Mouse (Mus musculus) frontal cortex, postnatal 10 days (tissue): ENCODE data around the gene Rbfox1.

ENCODE experiments used
- DNase-seq, 2 experiments: peaks; one replicate each; pipeline ENCODE4 v3.0.0; 2022; ENCODE audit warnings: low spot score in 2 of 2, mixed read lengths in 1 of 2

The Rbfox1 gene

DNA sequence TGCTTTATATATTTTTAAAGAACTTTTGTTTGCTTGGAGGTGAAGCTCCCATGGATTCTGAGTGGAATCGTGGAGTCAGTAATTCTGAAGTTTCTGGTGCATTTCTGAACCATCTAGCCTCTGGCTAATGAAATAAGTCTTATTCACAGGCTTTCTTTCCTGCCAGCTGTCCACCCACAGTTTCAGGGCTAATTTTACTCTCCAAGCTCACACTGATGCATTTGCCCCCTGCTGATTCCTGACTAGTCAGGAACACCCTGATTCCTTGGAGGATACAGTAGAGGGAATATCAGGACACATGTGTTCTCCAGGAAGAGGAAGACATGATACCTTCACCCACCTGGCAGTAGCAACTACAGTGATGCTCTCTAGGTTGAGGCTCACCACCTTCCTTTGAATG lies 763.6 kb downstream of the Rbfox1 start:
- DNase-seq: peak in 1 of 2 experiments; percentile 17

DNA sequence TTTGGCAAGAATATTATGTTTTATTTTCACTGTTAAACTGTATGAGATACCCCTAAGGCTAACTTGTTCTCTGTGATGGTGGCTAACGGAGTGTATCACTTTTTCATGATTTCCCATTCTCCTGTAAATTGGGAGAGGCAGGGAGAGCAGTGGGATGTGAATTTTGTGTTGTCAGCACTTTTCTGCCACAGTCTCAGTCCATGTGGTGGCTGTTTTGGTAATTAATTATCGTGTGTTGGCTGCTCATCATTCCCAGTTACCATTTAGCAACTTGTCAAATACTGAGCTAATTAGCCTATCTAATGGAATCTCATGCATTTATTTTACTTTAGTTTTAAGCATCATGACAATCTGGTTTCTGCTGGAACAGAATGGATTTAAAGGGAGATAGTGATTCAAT lies 773.4 kb downstream of the Rbfox1 start:
- DNase-seq: no peak

DNA sequence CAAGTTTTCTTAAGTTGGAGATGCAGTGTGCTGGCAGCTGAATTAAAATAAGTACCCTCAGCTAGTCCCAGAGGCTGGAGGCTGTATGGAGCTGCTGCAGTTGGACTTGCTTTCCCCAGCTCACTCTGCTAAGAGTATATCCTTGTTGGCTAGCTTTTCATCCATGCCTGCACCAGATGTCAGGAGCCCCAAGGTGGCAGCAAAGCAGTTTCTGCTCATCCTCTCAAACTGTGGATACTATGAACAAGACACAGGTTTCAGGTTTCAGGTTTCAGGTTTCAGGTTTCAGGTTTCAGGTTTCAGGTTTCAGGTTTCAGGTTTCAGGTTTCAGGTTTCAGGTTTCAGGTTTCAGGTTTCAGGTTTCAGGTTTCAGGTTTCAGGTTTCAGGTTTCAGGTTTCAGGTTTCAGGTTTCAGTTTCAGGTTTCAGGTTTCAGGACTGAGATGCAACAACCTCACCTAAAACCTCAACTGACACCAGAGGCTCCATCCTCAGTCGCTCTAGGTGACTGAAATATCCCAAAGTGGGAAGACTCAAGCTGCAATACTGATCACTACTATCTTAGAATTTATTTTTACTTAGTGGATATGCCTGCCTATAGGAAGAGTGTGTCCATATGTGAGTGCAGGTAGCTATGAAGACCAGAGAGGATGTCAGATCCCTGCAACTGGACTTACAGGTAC lies 801.1 kb downstream of the Rbfox1 start:
- DNase-seq: no peak

DNA sequence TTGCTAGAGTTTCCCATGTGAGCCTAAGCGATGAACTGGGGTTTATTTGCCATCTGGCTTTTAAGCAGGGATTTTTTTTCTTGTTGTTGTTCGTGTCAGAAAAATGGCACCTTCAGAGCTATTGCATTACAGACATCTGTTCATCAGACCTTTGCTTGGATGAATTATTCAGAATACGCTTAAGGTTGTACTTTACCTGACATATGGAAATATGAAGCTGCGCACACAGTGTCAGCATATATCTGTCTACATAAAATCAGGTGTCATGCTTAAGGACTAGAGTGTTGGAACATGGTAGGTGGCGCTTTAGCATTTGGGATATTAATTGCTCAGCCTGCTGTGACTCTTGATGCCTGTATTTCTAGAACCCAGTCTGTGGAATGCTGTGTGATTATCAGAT lies 819.7 kb downstream of the Rbfox1 start:
- no peak for DNase-seq

DNA sequence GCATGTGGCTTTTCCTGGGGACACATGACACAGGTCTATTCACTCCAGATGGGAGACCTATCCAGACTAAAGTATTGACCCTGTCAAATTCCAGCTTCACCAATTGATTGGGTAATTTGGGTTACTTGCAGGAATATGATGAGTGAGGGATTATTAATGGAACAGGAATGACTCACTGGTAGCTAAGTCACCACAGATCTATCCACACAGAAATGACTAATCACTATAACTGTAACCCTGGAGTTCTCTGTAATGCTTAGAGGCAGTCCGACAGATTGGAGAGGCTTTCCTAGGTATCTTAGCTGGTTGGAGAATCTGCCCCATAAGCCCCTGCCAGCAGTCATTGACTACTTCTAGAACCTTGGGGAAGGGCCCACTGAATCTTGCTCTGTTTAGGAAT lies 827.2 kb downstream of the Rbfox1 start:
- DNase-seq: no peak

DNA sequence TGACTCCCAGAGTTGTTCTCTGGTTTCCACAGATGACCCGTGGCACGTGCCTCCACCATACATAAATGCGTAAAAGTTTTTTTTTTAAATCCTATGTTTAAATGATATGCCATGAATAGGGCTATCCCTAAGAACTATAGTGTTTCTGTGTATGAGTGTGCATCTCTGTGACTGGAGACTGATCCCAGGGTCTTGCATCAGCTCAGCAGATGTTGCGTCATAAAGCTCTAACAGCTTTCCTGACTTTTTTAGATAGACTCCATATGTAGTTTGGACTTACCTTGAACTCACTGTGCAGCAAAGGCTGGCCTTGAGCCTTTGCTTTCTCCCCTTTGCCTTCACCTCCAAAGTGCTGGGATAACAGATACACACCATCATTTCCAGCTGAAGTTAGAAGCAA lies 830.1 kb downstream of the Rbfox1 start:
- DNase-seq: no peak

DNA sequence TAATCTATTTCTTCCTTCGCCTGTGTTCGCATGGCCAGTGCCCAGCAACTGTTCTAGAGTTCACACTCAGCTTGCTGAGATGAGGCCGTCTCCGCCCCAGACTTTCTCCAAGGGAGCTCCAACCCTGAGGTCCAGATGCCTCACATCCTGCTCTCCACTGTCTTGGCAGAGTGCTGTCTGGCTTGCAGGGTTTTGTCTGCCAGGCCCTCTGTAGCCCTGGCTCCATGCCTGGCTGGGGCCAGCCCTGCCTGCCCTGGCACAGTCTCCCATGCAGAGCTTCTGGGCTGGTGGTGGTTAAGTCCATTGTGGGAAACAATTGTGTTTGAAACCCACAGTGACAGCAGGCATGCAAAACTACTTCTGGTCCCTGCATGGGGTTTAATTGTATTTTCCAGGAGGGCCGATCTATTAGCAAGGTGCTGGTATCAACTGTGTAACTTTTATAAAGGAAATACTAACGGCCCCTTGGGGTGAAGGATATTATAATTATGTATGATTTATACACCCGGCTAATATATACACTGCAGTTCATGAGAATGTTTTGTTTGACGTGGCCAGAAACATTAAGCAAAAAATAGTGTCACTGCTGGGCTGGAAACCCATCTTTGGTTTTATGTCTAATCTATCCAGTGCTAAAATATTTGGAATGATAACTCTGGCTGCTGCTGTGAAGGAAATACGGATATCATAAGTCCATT lies 831.2 kb downstream of the Rbfox1 start:
- peak; percentile 31 to 32 for DNase-seq

DNA sequence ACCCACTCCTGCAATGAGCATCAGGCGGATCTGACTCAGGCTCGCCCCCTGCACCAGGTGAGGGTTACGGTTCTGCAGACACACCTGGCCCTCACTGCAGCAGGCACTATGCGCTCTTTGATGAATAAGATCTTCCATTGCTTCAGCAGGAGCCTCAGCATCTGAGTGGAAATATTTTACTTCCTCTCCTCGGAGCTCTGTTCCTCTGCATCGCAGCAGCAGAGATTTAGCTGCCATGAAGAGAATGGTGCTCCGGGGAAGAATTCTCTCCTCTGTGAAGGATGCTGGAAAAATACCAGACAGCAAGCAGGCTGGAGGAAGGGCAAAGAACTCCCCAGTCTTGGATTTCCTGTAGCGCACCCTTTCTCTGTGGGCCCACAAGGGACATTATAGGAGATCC lies 833.9 kb downstream of the Rbfox1 start:
- no peak for DNase-seq

DNA sequence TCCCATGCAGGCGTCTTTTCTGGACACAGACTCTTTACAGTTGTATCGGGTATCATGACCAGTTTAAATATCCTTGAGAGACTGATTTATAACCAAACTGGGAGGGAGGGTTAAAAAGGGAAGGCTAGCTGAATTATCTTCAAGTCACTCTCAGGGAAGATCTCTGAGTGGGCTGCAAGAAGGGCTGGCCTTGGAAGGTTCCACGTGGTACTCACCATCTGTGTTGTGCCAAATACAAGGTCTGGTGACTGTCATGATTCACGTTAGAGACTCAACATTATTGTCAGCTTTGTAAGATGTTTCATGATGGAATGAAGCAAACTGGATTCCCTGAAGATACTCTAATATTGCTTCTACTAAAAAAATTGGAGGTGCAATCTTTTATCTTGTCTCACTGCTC lies 847.5 kb downstream of the Rbfox1 start:
- DNase-seq: no peak

DNA sequence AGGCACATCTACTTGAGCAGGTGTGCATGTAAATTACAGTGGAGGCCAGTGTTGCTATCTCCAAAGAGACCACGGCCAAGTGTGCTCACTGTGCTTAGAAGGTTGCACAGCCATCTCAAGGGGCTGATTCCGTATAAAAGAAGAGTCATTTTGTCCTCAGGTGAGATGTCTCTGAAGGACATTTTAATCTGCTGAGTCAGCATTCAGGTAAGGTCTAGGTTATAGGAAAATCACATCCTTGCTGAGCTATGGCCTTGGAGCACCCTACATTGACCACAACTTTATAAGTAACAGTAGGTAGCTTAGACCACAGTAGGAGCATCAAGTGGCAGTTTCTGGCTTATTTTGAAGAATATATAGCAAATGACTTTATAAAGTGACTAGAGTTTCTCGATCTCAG lies 848.3 kb downstream of the Rbfox1 start:
- no peak for DNase-seq

DNA sequence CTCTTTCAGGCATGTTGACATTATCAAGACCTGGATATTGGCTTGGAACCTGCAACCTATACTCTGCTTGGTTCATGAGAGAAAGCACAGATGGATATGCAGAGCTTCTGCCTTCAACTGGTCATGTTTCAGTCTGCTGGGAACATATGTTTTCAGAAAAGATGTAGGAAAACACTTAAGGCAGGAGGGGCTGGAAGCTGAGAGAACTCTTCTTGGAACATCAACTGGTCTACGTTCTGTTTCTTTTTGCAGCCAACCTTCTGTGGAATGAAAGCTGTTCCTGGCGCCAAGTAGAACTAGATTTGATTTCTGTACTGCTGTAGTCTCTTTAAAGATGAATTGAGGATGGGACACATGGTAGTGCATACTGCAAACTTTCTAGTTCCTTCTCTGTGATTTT lies 851.4 kb downstream of the Rbfox1 start:
- DNase-seq: peak in 1 of 2 experiments; percentile 23

DNA sequence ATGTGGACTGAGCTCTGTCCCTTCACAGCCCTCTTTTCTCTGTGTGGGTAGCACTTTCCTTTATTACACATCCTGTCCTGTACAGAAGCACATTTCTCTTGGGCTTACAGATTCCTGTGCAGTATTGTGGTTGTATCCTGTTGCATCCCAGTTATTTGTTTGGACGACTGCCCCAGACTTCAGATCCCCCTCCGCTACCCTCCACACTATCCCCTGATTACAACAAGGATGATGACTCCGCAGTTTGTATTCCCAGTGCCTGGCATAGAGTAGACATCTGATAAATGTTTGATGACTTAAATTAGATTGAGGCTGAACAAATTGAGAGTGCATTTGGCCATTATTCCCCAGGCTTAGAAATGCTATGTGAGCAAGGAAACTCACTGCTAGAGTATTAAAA lies 851.8 kb downstream of the Rbfox1 start:
- no peak for DNase-seq

DNA sequence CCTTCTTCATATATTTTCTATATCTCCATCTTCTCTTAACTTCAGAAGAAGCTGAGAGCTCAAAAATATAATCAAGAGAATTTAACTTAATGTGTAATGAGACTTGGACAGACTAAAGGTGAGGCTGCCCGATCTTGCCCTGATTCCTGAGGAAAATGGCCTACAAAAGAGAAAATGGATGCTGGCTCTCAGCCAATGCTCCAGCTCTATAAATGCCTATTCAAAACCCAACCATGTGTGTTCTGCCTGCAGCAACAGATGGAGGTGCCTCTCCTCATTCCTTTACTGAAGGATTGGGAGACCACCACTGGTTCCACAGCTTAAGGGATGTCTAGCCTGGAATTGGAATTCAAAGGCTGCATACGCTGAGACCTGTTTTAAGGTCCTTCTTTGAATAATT lies 861.0 kb downstream of the Rbfox1 start:
- DNase-seq: no peak

DNA sequence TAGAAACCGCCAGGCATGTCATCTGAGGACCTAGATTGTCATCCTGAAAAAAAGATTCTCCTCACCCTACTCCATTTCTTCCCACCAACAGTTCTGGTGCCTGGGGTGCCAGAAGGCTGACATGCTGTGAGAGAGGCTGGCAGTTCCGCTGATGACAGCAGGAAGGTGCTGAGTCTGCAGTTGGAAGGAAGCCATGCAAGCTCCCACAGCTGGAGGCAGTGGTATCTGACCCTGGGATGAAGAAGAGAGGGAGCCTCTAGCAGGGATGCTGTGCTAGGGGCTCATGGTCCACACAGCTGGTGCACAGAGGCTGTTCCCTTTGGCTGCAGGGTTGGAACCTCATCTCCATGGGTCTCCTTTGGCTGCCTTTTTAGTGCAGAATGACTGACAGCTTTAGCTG lies 865.3 kb downstream of the Rbfox1 start:
- no peak for DNase-seq

DNA sequence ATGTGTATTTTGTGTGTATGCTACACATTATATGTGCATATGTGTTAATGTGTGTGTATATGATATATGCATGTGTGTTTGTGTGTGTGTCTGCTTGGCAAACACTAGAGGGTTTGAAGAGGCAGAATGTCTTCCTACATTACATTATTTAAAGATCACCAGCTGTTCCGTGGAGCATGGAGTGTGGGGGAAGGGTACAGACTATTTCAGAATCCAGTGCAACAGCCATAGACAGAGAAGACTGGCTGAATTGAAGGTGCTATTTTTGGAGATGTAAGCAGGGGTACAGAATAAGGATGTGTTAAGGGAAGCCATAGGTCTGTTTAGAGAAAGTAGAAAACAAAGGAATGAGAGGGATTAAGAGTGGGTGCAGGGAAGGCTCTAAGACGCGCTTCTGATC lies 869.7 kb downstream of the Rbfox1 start:
- DNase-seq: peak; percentile 22 to 63

DNA sequence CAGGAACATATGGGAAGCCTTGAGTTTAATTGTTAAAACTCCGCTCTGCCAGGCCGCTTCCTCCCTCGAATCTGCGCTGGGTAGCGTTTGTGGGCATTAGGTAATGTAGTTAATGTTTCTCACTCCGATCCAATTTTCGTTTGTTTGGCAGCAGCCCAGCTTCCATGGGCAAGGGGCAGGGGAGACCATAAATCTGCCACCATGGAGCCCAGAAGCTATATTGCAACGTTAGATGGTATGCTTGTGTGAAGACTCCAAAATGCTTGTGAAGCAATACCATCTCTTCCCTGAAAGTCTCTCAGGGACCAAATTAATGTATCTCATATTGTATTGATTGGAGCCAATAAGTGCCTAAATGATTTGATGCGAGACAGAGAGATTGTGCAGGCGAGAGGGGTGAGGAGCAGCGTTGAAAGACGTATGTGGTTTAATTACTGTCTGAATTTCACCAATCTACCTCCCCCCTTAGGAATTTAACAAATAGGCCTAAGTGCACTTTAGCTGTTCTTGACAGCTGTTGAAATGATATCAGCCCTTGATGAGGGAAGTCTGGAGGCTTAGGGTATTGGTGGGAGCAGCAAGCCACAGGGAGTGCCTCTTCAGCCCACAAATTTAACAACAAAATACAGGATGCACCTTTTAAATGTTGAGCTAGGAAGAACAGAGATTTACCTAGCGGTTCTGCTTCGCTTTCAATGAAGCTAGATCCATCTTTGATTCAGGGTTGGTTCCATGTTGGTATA lies 884.5 kb downstream of the Rbfox1 start:
- DNase-seq: no peak

DNA sequence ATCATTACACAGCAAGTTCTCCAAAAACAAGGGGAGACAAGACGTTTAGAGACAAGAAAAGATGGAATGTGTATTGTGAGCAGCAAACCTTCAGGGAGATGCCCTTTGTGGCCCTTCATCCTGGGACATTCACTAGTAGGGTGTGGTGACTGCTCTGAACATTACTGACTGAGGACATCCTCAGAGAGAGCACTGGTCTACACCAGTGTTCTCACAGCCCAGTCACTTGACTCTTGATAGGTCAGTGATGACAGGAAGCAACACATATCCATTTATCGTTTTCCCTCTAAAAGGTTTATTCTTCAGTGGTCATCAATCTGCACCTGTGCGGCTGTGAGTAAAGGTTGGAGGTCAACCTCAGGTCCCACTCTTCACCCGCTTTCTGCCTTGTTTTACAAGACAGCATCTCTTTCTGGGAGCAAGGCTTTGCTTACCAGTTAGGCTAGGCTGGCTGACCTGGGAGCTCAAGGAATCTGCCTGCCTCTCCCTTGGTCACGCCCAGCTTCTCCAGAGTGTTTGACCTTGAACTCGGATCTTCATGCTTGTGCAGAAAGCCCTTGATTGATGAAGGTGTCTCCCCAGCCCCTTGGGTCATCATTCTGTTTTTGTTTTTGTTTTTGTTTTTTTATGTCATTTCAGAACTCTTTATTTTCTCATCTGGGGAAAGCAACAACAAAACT lies 892.5 kb downstream of the Rbfox1 start:
- DNase-seq: no peak

DNA sequence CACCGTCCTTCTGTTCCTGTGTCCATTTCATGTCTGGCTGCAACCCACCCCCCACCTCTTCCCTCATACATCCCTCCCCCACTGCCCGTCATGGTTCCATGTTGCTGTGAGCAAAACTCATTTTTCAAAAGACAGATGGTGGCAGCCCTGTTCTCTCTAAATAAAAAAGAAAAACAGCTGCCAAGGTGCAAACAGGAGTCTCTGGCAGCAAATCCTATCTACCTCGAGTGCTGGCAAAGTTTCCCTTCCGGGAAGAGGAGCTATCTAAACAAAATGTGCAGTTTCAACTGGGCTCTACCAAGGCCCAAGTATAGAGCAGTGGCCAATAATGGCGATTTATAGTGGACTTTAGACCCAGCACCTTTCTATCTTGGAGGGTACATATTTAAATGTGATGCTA lies 899.0 kb downstream of the Rbfox1 start:
- DNase-seq: no peak

DNA sequence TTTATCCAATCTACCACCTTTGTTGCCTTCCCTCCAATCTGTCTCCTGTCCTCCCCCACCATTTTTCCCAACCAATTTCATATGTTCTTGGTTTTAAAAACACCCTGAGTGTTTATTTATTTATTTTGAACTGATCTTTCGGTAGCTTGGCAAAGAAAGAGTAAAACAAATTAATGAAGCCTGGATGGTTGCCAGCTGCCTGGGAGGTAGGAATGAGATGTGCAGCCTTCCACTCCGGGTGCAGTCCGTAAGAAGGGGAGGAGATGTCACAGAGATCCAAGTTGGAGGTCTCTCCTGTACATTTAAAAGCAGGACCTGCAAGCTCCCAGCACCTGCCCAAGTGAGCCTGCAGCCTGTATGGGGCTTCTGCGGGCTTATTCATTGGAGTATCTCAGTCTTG lies 899.9 kb downstream of the Rbfox1 start:
- no peak for DNase-seq

DNA sequence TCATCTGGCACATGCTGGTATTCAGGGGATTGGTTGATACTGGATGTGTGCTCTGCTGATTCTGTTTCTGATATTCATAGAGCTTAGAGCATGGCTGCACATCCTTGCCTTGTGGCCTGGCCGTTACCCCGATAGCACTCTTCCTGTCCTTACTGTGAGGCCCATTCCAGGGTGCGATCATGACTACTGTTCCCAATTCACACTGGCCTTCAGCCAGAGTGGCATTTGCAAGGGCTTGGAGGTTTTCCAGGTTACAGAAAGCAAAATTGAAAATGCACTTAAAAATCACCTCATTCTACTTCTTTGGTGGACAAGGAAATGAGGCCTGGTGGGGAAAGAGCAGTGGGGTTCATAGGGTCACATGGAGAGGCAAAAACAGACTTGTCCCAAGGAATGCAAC lies 906.1 kb downstream of the Rbfox1 start:
- DNase-seq: no peak

DNA sequence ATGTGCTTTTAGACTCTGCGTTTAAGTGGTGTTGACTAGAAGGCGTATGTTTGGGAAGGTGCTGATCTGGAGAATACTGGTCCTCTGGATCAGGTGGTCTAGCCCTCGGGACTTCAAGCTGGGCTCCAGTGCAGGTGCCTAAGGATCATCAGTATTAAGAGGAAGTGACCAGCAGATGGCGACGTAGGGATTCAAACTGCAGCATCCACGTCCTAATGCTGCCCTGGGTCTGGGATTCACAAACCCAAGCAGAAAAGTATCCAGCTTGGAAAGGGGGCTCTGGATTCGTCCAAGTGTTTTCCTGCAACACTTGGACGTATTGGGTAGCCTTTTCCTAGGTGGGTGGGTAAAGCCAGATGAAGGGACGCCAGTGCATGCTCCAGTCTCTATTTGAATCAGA lies 906.5 kb downstream of the Rbfox1 start:
- peak in 1 of 2 experiments; percentile 48 for DNase-seq

DNA sequence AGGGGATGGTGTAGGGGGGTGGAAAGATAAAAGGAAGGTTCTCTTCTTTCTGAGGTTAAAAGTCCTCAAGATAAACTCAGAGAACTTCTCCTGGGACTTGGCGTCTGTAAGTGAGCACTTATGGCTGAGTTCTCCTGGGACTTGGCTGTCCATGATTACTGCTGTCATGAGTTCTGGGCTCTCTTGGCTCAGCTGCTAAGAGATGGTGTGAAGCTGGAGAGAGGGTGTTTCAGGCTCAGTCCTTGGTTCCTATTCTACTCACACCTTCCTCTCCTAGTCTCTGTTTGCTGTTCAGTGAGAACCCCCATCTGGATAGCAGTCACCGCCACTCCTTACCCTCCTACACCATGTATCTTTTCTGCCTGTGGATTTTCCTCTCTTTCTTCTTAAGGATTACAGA lies 921.1 kb downstream of the Rbfox1 start:
- no peak for DNase-seq
